Mouse (Mus musculus) stomach, embryonic 15.5 days (tissue): Measurements from ENCODE around the gene Gm13695. TPM values are rescaled to one million over a fixed set of nuclear protein-coding genes. Genes with fewer than 3 reads are reported as not detected.
"Not testable (repeated sequence)": the region's sequence is repeated elsewhere in the genome, so short reads cannot be mapped to it uniquely, and the experiment has no call there.

Experiments
- ATAC-seq: fragments of 200-750 bp; cut with Nextera tagmentation; 2 replicates; pipeline ENCODE4 v1.8.0; 2017; ENCODE audit warnings: low read depth, moderate number of reproducible peaks, moderate TSS enrichment; ENCODE audit not compliant: insufficient read depth, low FRiP score
- H3K27ac ChIP-seq: fragments of 300-500 bp; sonication (generic); 2 replicates; pipeline ENCODE4 v1.5.1; 2015; ENCODE audit warnings: mild to moderate bottlenecking, inconsistent platforms
- H3K27me3 ChIP-seq: fragments of 300-500 bp; sonication (generic); replicated peaks from 2 replicates; pipeline ENCODE4 v1.6.1; 2015; ENCODE audit warnings: inconsistent platforms
- H3K36me3 ChIP-seq: fragments of 300-500 bp; sonication (generic); 2 replicates; pipeline ENCODE4 v1.6.1; 2015; ENCODE audit warnings: inconsistent platforms
- H3K4me1 ChIP-seq: fragments of 300-500 bp; sonication (generic); 2 replicates; pipeline ENCODE4 v1.6.1; 2015; ENCODE audit warnings: inconsistent platforms
- H3K4me2 ChIP-seq: fragments of 300-500 bp; sonication (generic); 2 replicates; pipeline ENCODE4 v1.6.1; 2015; ENCODE audit warnings: mild to moderate bottlenecking, inconsistent platforms
- H3K4me3 ChIP-seq: fragments of 300-500 bp; sonication (generic); replicated peaks from 2 replicates; pipeline ENCODE4 v1.5.1; 2015; ENCODE audit warnings: inconsistent platforms
- H3K9ac ChIP-seq: fragments of 300-500 bp; sonication (generic); 2 replicates; pipeline ENCODE4 v1.6.1; 2015; ENCODE audit warnings: inconsistent platforms
- H3K9me3 ChIP-seq: fragments of 300-500 bp; sonication (generic); 2 replicates; pipeline ENCODE4 v1.6.1; 2016; ENCODE audit warnings: inconsistent platforms
- WGBS: fragments of 180-500 bp; shearing (Covaris S2); methylation state at CpG from one replicate; pipeline ENCODE4 v1.1.7; 2015; 5-methylcytosine and 5-hydroxymethylcytosine counted together
- polyA plus RNA-seq: library from polyadenylated mRNA; unstranded; fragments of >200 nt; fragmentation: Nextera tagmentation; extraction: Ambion mirVana; gene quantifications from 2 replicates; pipeline ENCODE4 v1.2.1, GENCODE M21; 2015

The Gm13695 gene
- polyA plus RNA-seq: 0.09 TPM in 1 of 2 replicates, not detected in the other

- ATAC-seq, H3K27me3 ChIP-seq, H3K27ac ChIP-seq, H3K9ac ChIP-seq, H3K9me3 ChIP-seq, H3K4me1 ChIP-seq, H3K36me3 ChIP-seq, H3K4me3 ChIP-seq, H3K4me2 ChIP-seq: not testable (repeated sequence)
- no CpG with 5 or more reads among the region's 6 CpGs for WGBS
Observed at GRCm38 (mm10) chr2:83967013-83967412, at the start of gene Gm13695. Gene Gm13695 (plus strand): TSS chr2:83967313.

GRCm38 (mm10) chr2:83929478-83930088 lies 37.5 kb upstream of the Gm13695 start:
- Histone ChIP-seq H3K4me2 (no peak overlapping the region), H3K4me3 (no peak overlapping the region), H3K27ac (no peak overlapping the region), H3K4me1 (no peaks in the 10 kb centered on the region), H3K27me3 (no peaks in the 10 kb centered on the region), H3K9me3 (no peaks in the 10 kb centered on the region), H3K9ac (no peak overlapping the region), H3K36me3 (no peaks in the 10 kb centered on the region)
- WGBS: 64% methylated on average over 2 of the region's 2 CpGs
- no peak for ATAC-seq

- ATAC-seq: peak; percentile 66; the same call in 1 of the 2 replicates
- peak within 1 kb of the TSS; percentile 27; the same call in 1 of the 2 replicates for H3K4me3 ChIP-seq
Observed at GRCm38 (mm10) chr2:83940931-83941361, 26.2 kb upstream of the Gm13695 start, which contains the start of gene Zswim2. Gene Zswim2 (minus strand): TSS chr2:83941228.

GRCm38 (mm10) chr2:83941378-83941777 lies 25.7 kb upstream of the Gm13695 start:
- Histone ChIP-seq H3K36me3 (no peaks in the 10 kb centered on the region), H3K4me2 (peak overlapping the region; percentile 48), H3K27me3 (no peaks in the 10 kb centered on the region), H3K4me1 (0 out of 2 replicates have a peak, but pooled peaks cover 4% of the 10 kb centered on the region), H3K9me3 (no peaks in the 10 kb centered on the region), H3K4me3 (0 out of 2 replicates have a peak overlapping the region, but pooled peaks have one; percentile 27), H3K9ac (no peak overlapping the region), H3K27ac (no peak overlapping the region)
- no peak for ATAC-seq
- WGBS: 38% methylated on average over 3 of the region's 3 CpGs

More at GRCm38 (mm10) chr2:83940931-83941361, 26.2 kb upstream of the Gm13695 start, which contains the start of gene Zswim2:
- H3K9ac ChIP-seq: no peak within 1 kb of the TSS
- peak within 1 kb of the TSS; percentile 48 for H3K4me2 ChIP-seq
- H3K4me1 ChIP-seq: 0 out of 2 replicates have a peak, but pooled peaks cover 4% of the 10 kb centered on the region
- H3K27me3 ChIP-seq: no peaks in the 10 kb centered on the region
- no peak within 1 kb of the TSS for H3K27ac ChIP-seq
- WGBS: 1% methylated on average over 20 of the region's 20 CpGs
- H3K9me3 ChIP-seq: no peaks in the 10 kb centered on the region
- no peaks in the 10 kb centered on the region for H3K36me3 ChIP-seq

GRCm38 (mm10) chr2:83941792-83942191 lies 25.3 kb upstream of the Gm13695 start:
- H3K4me2 ChIP-seq: no peak overlapping the region
- WGBS: 55% methylated on average over 4 of the region's 4 CpGs
- no peaks in the 10 kb centered on the region for H3K27me3 ChIP-seq
- H3K4me1 ChIP-seq: 0 out of 2 replicates have a peak, but pooled peaks cover 4% of the 10 kb centered on the region
- no peak overlapping the region for H3K27ac ChIP-seq
- no peak for ATAC-seq
- H3K9me3 ChIP-seq: no peaks in the 10 kb centered on the region
- no peaks in the 10 kb centered on the region for H3K36me3 ChIP-seq
- H3K4me3 ChIP-seq: no peak overlapping the region
- no peak overlapping the region for H3K9ac ChIP-seq

- H3K9me3 ChIP-seq, H3K4me2 ChIP-seq, H3K27ac ChIP-seq, ATAC-seq, H3K36me3 ChIP-seq, H3K4me3 ChIP-seq, H3K9ac ChIP-seq, H3K27me3 ChIP-seq, H3K4me1 ChIP-seq: not testable (repeated sequence)
- no CpG with 5 or more reads among the region's 6 CpGs for WGBS
Observed at GRCm38 (mm10) chr2:83955393-83955792, 11.7 kb upstream of the Gm13695 start, which contains the start of gene Gm13698. Gene Gm13698 (plus strand): TSS chr2:83955693.

GRCm38 (mm10) chr2:83961203-83961602 lies 5.9 kb upstream of the Gm13695 start, which contains the start of gene Gm13693:
Gene Gm13693 (plus strand): TSS chr2:83961503.
- H3K27ac ChIP-seq, H3K27me3 ChIP-seq, H3K4me1 ChIP-seq, H3K36me3 ChIP-seq, ATAC-seq, H3K9ac ChIP-seq, H3K4me2 ChIP-seq, H3K9me3 ChIP-seq, H3K4me3 ChIP-seq: not testable (repeated sequence)
- no CpG with 5 or more reads among the region's 6 CpGs for WGBS

GRCm38 (mm10) chr2:83972823-83973222 lies 5.7 kb downstream of the Gm13695 start, which contains the start of gene Gm13696:
Gene Gm13696 (plus strand): TSS chr2:83973123.
- not testable (repeated sequence) for H3K27me3 ChIP-seq, H3K27ac ChIP-seq, H3K9ac ChIP-seq, H3K36me3 ChIP-seq, H3K4me2 ChIP-seq, H3K9me3 ChIP-seq, H3K4me3 ChIP-seq, ATAC-seq, H3K4me1 ChIP-seq
- WGBS: no CpG with 5 or more reads among the region's 6 CpGs

- ATAC-seq, H3K4me2 ChIP-seq: not testable (repeated sequence)
Observed at GRCm38 (mm10) chr2:83978633-83979032, 11.5 kb downstream of the Gm13695 start, which contains the start of gene Gm13694. Gene Gm13694 (plus strand): TSS chr2:83978933.

GRCm38 (mm10) chr2:83984443-83984842 lies 17.3 kb downstream of the Gm13695 start, which contains the start of gene Gm13697:
Gene Gm13697 (plus strand): TSS chr2:83984743.
- H3K27me3 ChIP-seq, H3K36me3 ChIP-seq, H3K9me3 ChIP-seq, H3K4me2 ChIP-seq, H3K4me1 ChIP-seq, H3K27ac ChIP-seq, H3K9ac ChIP-seq, H3K4me3 ChIP-seq, ATAC-seq: not testable (repeated sequence)
- no CpG with 5 or more reads among the region's 6 CpGs for WGBS

More at GRCm38 (mm10) chr2:83978633-83979032, 11.5 kb downstream of the Gm13695 start, which contains the start of gene Gm13694:
- not testable (repeated sequence) for H3K36me3 ChIP-seq, H3K27me3 ChIP-seq, H3K9ac ChIP-seq, H3K4me3 ChIP-seq, H3K4me1 ChIP-seq, H3K9me3 ChIP-seq, H3K27ac ChIP-seq
- WGBS: no CpG with 5 or more reads among the region's 6 CpGs

GRCm38 (mm10) chr2:83990253-83990652 lies 23.1 kb downstream of the Gm13695 start, which contains the start of gene Gm13691:
Gene Gm13691 (plus strand): TSS chr2:83990553.
- H3K4me1 ChIP-seq, ATAC-seq, H3K27ac ChIP-seq, H3K27me3 ChIP-seq, H3K9me3 ChIP-seq, H3K4me2 ChIP-seq, H3K9ac ChIP-seq, H3K4me3 ChIP-seq, H3K36me3 ChIP-seq: not testable (repeated sequence)
- WGBS: no CpG with 5 or more reads among the region's 6 CpGs

GRCm38 (mm10) chr2:83993639-83994255 lies 26.6 kb downstream of the Gm13695 start:
- ATAC-seq, H3K27me3 ChIP-seq, H3K4me3 ChIP-seq, H3K9me3 ChIP-seq, H3K27ac ChIP-seq, H3K36me3 ChIP-seq, H3K4me1 ChIP-seq, H3K9ac ChIP-seq, H3K4me2 ChIP-seq: not testable (repeated sequence)
- 40% methylated on average over 8 of the region's 9 CpGs for WGBS
